Mouse (Mus musculus) olfactory bulb, adult 2 months (tissue): ENCODE results near the gene Gtf2i.

ENCODE experiments used
- CTCF ChIP-seq: fragments of 200-500 bp; IDR thresholded peaks from 2 replicates; pipeline ENCODE4 v1.5.1; 2012; ENCODE audit warnings: low read depth, mild to moderate bottlenecking, low read length, moderate library complexity; ENCODE audit not compliant: insufficient read depth
- POLR2A ChIP-seq: fragments of 200-500 bp; IDR thresholded peaks from 2 replicates; pipeline ENCODE4 v1.6.1; 2012; ENCODE audit warnings: mild to moderate bottlenecking, low read depth, low read length, moderate library complexity; ENCODE audit not compliant: insufficient read depth

GRCm38 (mm10) chr5:134313451-134314067 is 1.0 kb downstream of the Gtf2i start:
- TF ChIP-seq CTCF (no peak), POLR2A (peak; percentile 80)
